Mouse (Mus musculus): ENCODE measurements around the gene Loxl3.
A peak's percentile ranks its signal among the peaks of the same experiment; 100 is the strongest.

The Loxl3 gene

GRCm38 (mm10) chr6:83017190-83017589 is 16.8 kb upstream of the Loxl3 start:
- no peak for DNase-seq (ENCODE audit: low read depth)

- DNase-seq (ENCODE audit: low read depth) = no peak
Measured at GRCm38 (mm10) chr6:83019044-83019443, 14.9 kb upstream of the Loxl3 start.

GRCm38 (mm10) chr6:83020121-83020520 is 13.9 kb upstream of the Loxl3 start:
- no peak for DNase-seq (ENCODE audit: low read depth)

GRCm38 (mm10) chr6:83020836-83021593 is 13.0 kb upstream of the Loxl3 start:
- no peak for DNase-seq (ENCODE audit: low read depth)

- no peak for DNase-seq (ENCODE audit: low read depth)
Measured at GRCm38 (mm10) chr6:83023008-83023407, 11.0 kb upstream of the Loxl3 start.

GRCm38 (mm10) chr6:83023786-83024185 is 10.2 kb upstream of the Loxl3 start:
- DNase-seq (ENCODE audit: low read depth) = no peak

GRCm38 (mm10) chr6:83024421-83024820 is 9.6 kb upstream of the Loxl3 start:
- DNase-seq (ENCODE audit: low read depth) = no peak

GRCm38 (mm10) chr6:83025221-83025620 is 8.8 kb upstream of the Loxl3 start:
- DNase-seq (ENCODE audit: low read depth) = no peak

GRCm38 (mm10) chr6:83027293-83027692 is 6.7 kb upstream of the Loxl3 start:
- DNase-seq (ENCODE audit: low read depth) = no peak

GRCm38 (mm10) chr6:83027706-83028105 is 6.3 kb upstream of the Loxl3 start:
- no peak for DNase-seq (ENCODE audit: low read depth)

- no peak for DNase-seq (ENCODE audit: low read depth)
Measured at GRCm38 (mm10) chr6:83029777-83030176, 4.2 kb upstream of the Loxl3 start.

- DNase-seq (ENCODE audit: low read depth) = no peak
Measured at GRCm38 (mm10) chr6:83031111-83031510, 2.9 kb upstream of the Loxl3 start.

- DNase-seq (ENCODE audit: low read depth) = no peak
Measured at GRCm38 (mm10) chr6:83031921-83032590, 1.9 kb upstream of the Loxl3 start.

GRCm38 (mm10) chr6:83032769-83033191 is 1.2 kb upstream of the Loxl3 start:
- peak; percentile 60 for DNase-seq (ENCODE audit: low read depth)

GRCm38 (mm10) chr6:83034463-83035055 is 586 bp downstream of the Loxl3 start:
- DNase-seq (ENCODE audit: low read depth) = no peak

- no peak for DNase-seq (ENCODE audit: low read depth)
Measured at GRCm38 (mm10) chr6:83037188-83037587, 3.2 kb downstream of the Loxl3 start.

GRCm38 (mm10) chr6:83038496-83039012 is 4.6 kb downstream of the Loxl3 start:
- DNase-seq (ENCODE audit: low read depth) = peak; percentile 95

GRCm38 (mm10) chr6:83040601-83041000 is 6.6 kb downstream of the Loxl3 start:
- DNase-seq (ENCODE audit: low read depth) = no peak

GRCm38 (mm10) chr6:83043561-83043960 is 9.6 kb downstream of the Loxl3 start:
- no peak for DNase-seq (ENCODE audit: low read depth)

- DNase-seq (ENCODE audit: low read depth) = no peak
Measured at GRCm38 (mm10) chr6:83043993-83044392, 10.0 kb downstream of the Loxl3 start.

GRCm38 (mm10) chr6:83044742-83045141 is 10.8 kb downstream of the Loxl3 start:
- no peak for DNase-seq (ENCODE audit: low read depth)

- no peak for DNase-seq (ENCODE audit: low read depth)
Measured at GRCm38 (mm10) chr6:83049367-83049766, 15.4 kb downstream of the Loxl3 start.

All from naive thymus-derived CD4-positive, alpha-beta T cell, adult 2 months (primary cell).